Mouse (Mus musculus): ENCODE measurements around the gene Stx4a.
"Not testable (repeated sequence)": the region's sequence is repeated elsewhere in the genome, so short reads cannot be mapped to it uniquely, and the experiment has no call there.

Stx4a gene

DNA sequence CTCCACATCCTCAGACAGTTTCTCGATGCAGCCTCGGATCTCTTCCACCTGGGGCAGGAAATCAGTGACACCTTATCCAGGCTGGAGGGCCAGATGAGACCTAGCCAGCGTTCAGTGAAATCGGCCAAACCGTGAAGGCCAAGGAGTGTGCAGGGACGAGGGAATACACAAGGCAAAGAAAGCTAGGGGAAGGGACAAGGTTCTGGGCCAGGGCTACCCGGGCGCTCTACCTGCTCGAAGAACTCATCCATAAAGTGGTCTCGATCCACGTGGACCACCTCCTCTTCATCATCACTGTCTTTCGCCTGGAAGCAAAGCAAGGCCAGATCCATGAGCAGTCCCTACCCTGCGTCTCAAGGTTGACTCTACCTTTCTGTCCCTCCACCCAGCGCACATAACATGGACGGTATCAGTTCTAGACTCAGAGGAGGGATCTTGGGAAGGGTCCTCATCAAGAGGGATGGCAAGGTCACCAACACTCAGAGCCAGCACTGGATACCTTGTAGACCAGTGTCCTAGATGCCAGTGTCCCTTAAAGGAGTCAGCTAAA lies 8.9 kb upstream of the Stx4a start:
- DNase-seq: no peak

DNA sequence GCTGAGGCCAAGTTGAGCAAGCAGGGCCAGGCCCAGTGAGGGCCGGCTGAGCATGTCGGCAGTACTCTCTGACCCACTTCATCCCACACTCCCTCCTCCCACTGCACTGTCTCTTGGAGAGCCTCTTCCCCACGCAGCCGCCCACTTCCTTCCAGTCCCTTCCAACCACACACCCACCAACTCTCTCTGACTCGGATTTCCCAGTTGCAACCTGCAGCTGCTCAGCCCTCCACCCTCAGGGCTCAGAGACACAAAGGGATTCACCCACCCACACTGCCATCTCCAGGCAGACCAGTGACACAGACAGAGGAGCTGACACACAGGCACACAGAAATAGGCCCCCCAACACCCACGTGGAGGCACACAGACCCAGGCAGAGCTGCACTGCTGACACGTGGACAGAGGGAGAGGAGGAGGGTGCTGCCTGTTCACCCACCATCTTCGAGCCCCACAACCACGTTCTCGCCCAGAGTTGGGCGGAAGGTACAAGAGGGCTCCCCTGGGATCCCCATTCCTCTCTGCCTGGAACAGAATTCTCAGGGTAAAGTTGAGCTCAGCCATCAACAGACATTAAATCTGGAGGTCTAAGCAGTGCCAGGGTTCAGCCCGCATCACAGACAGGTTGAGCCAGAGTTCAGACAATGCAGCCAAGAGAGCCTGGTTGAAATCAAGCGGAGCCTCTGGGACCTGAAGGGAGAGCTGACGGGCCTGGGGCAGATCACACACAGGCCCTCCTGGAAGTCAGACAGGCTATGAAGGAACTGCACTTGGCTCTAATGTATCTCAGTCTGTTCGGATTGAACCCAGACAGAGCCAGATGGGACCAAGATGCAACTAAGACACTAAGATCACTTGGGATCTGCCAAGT lies 7.9 kb upstream of the Stx4a start:
- DNase-seq: peak; percentile 30

DNA sequence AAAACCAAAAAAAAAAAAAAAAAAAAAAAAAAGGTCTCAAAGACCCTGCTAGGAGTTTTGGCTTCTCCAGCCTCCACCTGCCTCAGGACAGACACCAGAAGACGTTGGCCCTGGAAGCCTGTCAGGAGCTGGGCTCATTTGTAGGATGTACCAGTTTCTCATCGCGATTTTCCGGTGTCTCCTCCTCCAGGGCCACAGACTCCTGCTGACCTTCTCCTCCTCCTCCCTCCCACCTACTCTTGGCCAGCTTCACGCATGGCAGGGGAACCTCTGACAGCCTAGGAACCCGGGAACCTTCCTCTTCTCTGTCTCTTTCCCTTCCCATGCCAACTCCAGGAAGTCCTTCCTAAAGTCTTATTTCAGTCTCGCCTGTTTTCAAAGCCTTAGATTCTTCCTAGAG lies 7.0 kb upstream of the Stx4a start:
- DNase-seq: no peak

DNA sequence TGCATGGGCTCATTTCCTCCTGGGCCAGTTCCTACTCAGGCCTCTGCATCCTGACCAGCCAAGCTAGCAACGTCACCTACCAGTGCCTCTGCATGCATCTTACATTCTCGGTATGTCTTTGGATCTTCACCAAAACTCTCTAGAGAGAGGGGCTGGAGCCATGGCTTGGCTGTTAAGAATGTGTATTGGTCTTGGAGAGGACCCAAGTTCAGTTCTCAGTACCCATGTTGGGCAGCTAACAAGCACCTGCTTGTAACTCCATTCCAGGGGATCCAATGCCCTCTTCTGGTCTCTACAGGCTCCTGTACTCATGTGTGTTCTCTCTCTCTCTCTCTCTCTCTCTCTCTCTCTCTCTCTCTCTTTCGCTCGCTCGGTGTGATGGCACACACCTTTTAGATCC lies 6.3 kb upstream of the Stx4a start:
- no peak for DNase-seq

DNA sequence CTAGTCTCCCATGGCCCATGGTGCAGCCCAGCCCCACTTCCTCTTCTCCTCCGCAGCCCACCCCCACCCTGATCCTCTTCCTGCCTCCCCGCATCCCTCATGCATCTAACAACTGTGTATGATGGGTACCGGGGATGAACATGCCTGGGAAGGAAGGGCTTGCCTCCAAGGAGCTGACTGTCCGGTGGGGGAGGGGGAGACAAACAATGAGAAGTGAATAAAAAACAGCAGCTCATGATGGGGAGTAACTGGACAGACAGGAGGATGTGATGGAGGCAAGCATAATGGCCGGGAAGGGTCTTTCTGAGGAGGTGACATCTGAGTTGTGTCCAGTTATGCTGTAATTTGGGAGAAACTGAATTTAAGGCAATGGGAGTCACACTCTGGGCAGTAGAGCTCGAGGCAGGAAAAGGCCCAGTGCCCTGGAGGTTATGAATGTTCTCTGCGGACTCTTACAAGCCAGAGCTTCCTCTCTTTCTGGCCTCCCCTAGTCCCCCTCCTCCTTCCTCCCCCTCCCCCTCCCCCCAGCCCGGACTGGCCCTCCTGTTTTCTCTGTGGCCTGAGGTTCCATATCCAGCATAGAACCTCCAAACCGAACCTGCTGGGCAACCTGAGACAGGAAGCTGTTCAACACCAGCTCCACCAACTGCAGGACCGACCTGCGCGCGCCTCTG lies 3.1 kb upstream of the Stx4a start:
- DNase-seq: no peak

DNA sequence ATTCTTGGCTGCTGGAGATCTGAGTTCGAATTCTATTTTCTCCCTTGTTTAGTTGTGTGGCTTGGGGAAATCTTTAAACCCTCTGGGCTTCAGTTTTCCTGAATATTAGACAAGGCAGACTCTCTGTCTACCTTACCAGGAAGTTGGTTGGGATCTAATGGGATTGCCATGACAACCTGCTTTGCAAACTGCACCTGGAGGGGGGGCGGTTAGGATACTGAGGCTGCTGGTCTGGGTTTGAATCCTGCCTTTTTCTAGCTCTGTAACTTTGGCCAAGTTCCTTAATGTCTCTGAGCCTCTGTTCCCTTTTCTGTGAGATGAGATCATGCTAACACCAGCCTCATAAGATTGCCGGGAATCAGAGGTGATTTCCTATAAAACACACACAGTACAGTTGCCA lies 1.6 kb upstream of the Stx4a start:
- DNase-seq: no peak

DNA sequence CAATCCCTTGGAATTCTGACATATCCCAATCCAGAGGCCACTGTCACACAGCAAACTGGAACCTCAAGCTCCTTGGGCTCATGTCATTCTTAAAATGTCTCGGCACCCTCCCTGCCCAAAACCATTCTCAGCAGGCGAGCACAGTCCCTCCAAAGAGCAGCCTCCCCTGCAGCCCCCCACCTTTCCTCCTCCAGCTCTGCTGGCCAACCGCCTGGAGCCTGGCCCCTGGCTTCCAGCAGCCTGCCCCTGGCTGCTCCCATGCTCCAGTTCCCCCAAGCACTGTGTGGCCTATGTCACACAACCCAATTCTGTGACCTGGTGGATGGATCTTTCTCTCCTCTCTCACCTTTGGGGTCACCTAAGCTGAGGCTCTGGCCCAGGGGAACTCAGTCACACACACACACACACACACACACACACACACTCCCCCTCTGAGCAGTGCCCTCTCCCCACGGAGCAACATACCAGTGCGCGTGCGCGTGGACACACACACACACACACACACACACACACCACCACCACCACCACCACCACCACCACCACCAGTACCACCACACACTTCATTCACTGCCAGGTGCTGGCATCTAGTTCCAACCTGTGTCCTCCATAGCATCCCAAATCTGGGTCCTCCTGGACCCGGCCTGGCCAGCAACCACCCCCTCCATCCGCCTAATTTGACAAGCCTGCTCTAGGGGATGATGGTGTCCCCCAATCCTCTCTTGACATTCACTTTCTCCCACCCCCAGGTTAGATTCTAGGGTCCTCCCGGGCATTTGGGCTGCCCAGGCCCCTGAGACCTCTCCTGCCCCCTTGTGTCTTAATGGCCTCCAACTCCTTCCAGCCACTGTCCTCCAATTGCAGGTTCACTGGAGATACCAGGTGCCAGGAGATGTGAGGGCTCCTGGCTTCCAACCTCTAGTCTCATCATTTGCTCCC lies 590 bp upstream of the Stx4a start:
- DNase-seq: no peak

DNA sequence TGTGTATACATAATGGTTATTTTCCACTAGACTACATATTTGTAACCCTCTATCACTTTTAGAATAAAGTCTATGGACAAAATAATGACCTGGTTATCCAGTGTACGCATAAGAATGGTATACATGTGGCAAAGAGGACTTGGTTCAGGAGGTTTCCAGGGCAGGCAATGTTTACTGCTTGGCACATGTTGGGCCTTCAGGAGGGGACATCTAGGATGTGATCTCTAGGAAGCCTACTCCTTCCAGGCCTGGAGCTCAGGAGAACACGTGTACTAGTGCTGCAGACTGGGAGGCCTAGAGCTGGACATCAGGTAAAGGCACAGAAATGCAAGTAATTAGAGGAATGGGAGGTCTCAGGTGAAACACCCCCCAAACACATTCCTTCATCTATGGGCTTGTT lies 11.5 kb downstream of the Stx4a start:
- DNase-seq: no peak

DNA sequence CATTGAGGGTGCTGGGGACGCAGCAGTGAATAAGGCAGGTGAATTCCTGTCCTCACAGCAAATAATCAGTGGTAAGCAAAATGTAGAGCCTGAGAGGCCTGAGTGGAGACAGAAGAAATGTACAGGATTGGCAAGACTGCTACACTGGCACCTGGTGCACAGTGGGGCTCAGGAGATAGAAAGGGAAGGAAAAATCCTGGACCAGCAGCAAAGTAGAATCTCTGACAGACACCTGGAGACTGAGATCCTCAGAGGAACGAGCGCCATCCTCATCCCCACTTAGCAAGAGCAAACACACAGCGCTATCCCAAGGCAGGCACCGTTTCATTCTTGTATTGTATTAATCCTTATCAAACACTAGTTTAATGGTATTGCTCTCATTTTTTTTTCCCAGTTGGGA lies 13.4 kb downstream of the Stx4a start:
- no peak for DNase-seq

DNA sequence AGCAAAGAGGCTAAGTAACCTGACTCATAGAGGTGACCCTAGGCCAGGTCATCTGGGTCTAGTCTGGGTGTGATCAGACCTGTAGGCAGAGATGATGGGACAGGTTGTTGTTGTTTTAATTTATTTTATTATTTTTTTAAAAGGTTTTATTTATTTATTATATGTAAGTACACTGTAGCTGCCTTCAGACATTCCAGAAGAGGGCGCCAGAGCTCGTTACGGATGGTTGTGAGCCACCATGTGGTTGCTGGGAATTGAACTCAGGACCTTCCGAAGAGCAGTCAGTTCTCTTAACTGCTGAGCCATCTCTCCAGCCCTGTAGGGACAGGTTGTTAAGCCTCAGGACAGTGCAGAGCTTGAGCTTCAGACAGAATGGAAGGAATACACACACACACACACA lies 13.8 kb downstream of the Stx4a start:
- not testable (repeated sequence) for DNase-seq

DNA sequence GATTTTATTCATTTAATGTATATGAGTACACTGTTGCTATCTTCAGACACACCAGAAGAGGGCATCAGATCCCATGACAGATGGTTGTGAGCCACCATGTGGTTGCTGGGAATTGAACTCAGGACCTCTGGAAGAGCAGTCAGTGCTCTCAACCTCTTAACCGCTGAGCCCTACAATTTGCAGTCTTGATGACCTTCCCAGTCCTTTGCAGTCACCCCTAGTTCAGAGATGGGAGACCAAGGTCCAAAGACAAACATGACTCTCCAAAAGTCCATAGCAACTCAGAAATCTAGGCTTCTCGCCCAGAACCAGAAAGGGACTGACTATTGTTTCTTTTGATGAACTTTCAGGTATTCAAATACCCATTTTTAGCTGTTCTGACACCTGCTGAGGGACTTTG lies 15.9 kb downstream of the Stx4a start:
- not testable (repeated sequence) for DNase-seq

DNA sequence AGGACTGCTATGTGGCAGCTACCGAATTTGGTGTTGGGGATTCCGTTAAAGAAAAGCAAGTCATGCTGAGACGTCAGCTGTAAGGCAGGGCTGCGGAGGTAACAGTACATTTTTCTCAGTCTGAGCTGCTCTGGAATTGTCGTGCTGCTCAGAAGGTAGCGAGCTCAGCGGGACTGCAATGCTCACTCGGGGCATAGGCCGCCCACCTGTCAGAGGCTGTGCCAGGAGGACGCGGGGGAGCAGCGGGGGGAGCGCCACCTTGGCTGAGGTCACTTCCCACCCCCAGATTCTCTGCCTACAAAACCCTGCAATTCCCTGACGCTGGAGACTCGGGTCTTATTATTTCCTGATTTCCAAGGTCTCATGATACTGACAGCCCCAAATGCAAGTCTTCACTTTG lies 16.8 kb downstream of the Stx4a start:
- DNase-seq: no peak

DNA sequence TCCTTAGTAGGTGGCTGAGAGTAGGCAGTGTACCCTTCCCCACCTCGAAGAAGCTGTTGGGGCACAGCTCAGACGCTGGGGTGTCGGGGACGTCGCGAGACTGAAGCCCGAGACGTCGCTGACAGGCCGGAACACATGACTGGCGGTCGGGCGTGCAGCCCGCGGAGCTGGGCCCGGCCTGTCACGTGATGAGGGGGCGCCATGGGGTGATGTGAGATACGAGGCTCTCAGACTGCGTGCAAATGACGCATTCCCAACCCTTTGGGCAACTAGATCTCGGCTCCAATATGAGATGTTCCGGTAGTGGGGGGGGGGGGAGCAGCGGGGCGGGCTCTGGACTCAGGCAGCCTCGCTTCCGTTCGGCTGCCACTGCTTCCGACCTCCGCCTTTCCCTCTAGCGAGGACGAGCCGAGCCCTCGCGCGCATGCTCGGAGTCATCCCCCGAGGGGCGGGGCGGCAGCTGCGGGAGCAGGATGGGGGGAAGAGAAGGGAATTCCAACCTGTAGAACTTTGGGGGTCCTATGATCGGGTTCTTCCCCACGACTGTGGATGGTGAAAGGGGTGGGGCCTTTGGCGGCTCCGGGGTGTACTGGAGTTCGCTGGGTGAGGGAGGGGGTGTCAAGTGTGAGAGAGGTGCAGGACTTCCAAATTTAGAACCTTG lies 17.4 kb downstream of the Stx4a start:
- DNase-seq: peak; percentile 93

DNA sequence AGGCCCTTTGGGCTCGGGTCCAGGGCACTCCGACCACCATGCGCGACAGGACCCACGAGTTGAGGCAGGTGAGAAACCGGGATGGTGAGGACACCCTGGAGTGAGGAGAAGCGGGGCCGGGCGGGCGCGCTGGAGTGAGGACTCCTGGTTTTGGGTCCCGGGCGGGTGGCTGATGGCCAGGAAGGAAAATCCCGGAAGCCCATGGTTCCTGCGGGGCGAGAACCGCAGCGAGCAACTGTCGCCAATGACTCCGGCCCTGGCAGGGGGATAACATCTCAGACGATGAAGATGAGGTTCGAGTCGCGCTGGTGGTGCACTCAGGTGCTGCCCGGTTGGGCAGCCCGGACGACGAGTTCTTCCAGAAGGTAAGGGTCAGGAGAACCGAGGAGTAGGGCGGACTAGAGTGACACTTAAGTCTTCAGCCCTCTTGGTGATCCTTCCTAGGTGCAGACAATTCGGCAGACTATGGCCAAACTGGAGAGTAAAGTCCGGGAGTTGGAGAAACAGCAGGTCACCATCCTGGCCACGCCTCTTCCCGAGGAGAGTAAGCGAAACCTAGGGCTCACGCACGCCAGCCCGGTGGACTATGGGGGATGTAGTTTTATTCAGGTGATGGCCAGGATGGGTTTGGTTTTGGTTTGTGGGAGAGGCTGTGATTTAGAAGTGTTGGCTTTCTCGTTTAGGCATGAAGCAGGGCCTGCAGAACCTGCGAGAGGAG lies 18.1 kb downstream of the Stx4a start:
- peak; percentile 87 for DNase-seq

DNA sequence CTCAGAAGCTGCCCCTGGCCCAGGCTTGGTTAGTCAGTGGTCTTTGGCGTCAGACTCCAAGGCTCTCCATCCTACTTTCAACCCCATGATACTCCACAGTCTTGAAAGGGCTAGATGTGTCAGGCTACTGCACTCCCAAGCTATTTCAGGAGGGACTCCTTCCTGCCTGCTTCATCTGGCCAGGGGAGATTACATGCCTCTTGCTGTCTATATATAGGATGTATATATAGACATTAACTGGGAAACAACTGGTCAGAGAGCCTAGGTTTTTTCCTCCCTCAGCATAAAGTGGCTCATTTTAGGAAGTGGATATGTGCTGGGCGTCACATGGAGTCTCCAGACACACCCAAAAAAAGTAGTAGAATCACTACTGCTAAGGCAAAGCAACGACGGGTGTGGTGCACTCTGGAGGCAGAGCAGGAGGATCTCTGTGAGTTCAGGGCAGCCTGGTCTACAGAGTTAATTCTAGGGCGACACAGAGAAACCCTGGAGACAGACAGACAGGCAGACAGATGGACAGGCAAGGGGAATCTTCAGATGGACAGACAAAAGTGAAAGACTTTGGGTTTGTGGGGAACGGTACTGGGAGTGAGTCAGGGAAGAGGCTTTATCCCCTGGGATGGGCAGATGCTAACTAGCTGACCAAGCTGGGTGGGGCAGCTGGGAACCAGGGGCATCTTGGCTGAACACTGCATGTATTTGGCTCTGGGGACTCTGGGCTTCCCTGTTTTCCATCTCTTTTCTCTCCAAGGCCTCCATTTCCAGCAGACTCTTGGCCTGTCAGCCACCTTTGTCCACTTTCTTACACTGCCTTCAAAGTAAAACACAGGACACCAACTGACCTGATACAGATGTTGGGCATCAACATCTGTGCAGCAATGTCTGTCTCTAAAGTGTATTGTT lies 26.1 kb downstream of the Stx4a start:
- DNase-seq: no peak

DNA sequence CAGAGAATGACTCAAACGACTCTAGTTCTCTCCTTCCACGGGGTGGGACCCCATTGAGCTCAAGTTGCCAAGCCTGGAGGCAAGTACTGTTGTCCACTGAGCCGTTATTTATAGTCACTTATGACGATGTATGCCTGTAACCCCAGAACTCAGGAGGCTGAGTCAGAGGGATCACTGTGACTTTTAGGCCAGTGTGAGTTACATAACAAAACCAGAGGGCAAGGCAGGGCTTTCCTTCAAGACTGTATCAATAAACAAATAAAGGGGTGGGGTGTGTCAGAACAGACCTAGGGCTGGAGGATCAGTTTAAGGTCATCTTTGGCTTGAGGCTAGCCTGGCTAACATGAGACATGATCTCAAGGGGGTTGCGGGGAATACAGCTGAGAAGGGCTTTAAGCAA lies 26.8 kb downstream of the Stx4a start:
- DNase-seq: no peak

DNA sequence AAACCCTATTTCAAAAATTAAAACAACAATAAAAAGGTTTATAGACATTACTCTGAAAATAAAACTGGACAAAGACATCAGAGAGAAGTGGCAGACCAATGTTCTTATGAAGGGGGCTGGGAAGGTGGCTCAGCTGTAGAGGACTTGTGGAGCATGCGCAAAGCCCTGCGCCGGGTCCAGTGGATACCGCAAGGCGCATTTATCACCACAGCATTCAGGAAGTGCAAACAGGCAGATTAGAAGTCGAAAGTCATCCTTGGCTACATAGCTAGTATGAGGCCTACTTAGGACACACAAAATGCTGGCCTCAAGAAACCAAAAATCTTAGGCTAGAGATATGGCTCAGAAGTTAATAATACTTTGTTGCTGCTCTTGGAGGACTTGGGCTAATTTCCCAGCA lies 34.2 kb downstream of the Stx4a start:
- DNase-seq: no peak

DNA sequence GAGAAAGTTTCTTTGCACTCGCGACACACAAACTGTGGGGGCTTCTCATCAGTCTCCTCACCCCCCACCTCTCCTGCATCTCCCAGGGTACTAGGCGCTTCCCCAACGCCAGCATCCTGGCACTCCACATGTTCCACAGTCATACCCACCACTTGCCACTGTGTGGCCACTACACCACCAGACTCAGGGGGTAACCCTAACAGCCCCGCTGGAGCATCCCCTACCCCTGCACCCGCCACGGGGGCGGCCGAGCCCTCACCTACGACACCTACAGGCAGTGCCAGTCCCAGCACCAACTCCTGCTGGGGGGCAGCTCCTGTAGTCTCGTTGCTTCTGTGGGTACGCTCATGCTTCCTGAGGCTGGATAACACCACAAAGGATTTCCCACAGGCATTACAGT lies 42.3 kb downstream of the Stx4a start:
- DNase-seq: no peak

DNA sequence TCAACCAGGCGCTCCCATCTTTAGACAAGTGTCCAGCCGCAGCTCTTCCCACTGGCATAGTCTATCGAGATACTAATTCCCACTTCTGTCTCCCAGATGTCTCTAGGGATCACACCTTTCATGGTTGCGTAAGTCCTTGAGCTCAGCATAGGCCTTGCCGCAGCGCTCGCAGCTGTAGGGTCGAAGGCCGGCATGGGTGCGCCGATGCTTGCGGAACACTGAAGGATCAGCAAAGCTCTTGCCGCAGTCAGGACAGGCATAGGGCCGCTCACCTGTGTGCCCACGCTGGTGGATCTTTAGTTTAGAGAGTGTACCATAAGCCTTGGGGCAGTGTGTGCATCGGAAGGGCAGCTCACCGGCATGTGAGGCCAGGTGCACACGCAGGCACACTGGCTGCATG lies 43.5 kb downstream of the Stx4a start:
- no peak for DNase-seq

DNA sequence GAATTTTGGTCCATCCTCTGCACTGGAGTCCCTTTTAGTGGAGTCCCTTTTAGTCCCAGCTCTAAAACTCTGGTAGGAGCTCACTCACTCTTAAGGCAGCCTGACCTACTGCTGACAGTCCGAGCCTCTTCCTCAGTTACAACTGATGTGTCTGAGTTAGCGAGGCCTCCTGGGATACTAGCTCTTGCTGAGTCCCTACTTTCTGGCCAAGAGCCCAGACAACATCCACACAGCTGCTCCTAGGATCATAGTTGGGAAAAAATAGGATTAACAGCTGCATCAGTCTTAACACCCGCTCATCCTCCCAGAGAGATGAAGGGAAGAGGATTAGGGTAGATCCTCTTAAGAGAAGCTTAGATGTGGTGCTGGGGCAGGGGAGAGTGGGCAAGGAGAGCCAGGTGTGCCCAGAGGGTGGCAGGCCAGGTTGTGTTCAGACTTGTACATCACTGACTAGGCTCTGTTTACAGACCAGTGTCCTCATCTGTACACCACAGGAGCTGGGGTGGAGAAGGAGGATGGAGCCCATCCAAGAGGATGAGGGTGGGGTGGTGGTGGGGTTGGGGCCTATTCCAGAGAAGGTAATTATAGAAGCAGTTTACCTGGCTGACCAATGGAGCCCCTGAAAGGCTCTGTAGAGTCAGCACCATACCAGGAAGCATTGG lies 45.2 kb downstream of the Stx4a start:
- no peak for DNase-seq

All from kidney, adult 11 months (tissue).